Mouse (Mus musculus): ENCODE data around the gene Ap2b1.

The Ap2b1 gene

DNA sequence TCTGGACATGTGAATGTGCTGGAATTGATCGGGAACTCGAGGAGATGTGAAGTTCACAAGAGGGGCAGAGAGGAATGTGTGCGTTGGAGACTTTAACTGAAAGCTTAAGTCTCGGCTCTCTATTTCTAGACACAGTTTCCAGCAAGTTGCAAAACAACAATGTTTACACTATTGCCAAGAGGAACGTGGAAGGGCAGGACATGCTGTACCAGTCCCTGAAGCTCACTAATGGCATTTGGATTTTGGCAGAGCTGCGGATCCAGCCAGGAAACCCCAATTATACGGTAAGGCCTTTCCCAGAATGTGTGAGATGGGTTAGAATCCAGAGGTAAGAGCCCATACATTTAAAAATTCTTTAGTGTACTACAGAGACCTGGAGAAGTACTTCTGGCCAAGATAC lies 98.8 kb downstream of the Ap2b1 start:
- DNase-seq (ENCODE audit: low read depth) = no peak

DNA sequence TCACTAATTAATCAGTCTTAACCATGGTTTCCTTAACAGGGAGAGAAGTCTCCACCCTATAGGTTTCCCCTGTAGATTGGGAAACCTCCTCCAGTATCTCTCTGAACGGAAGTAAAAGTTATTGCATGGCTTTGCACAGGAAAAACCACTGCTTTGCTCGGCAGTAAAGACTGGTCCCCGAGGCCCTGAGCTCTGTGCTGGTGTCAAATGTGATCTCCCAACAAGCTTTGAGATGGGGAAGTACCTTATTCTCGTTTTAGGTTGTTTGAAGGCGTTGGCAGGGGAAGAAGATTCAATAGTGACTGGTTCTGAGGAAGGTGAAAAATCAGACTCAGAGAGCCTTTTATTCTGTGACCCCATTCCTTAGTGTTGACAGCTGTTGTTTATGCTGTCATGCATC lies 99.9 kb downstream of the Ap2b1 start:
- no peak for DNase-seq (ENCODE audit: low read depth)

DNA sequence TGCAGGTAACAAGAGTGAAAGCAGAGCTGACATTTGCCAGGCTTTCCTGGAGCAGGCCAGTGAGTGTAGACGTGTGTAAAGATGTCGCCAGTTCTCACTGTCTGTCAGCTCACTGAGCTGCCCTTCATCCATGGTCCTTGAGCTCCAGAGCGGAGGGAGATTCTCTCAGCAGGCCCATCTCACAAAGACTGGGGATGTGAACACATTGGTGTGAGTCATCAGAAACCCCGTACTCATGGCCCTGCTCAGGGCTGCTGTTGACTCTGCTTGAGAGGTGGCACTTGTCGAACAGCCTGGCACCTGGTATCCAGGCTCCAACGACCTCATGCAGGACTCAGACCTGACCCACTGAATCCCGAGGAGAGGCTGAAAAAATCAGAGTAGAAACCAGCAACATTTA lies 105.0 kb downstream of the Ap2b1 start:
- no peak for DNase-seq (ENCODE audit: low read depth)

DNA sequence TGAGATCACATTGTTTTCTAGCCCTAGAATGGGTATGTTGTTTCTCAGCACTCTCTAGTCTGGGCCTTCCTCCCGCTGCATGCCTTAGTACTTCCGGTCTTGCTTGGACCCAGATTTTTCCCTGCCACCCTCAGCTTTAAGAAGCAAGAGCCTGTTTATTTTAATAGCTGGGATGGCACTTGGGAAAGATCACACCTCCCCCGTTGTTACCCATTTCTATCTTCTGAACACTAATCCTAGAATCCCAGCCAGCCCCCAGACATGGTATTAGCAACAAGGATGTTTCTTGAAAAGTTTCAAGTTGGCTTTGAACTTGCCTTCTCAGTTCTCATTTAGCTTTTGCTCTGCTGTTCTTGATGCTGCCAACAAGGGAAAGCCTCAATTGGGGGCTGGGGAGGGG lies 107.6 kb downstream of the Ap2b1 start:
- DNase-seq (ENCODE audit: low read depth) = no peak

DNA sequence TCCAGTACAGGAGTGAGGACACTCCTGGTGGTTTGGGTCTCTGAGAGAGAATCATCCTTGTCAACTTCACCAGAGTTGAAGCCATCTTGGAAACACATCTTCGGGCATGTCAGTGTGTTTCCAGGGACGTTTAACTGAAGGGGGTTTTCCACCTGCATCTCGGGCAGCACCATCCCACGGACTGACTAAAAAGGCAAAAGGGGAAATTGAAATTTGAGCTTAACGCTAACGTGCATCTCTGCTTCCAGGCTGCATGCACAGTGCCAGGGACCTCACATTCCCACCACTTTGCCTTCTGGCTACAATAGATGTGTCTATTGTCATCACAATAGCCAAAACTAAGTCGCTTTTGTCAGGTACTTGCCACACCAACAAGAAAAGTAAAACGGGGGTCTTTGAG lies 109.4 kb downstream of the Ap2b1 start:
- no peak for DNase-seq (ENCODE audit: low read depth)

DNA sequence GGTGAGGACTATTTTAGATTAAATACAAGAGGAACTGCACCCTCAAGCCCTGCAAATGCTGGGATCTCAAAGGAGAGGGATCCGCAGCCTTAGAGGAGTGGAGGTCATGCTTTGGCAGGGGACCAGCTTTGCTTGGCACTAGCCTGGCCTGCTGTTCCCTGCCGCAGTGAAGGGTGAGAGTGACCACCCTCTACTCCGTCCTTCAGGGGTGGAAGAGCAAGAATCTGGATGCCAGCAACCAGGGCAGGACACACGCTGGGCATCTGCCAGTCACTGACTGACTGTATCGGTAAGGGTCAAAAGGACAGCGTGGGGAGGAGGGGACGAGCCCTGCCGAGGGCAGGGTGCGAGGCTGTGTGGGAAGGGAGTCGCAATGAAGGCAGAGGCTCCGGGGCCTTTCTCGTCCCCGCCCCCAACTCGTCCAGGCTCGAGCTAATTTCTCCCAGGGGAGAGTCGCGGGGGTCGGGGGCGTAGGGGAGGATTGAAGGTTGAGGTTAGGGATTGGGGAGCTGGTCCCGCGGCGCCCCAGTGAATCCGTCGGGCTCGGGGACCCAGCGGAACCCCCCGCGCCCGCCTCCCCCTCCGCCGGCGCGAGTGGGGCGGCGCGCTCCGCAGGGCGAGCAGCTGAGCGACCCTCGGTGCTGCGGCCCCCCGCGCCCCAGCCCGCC lies 110.4 kb downstream of the Ap2b1 start, which contains the start of gene Rasl10b:
Rasl10b (plus strand) TSS at position 51 of the 668 bp plus-strand sequence.
- DNase-seq (ENCODE audit: low read depth) = no peak

DNA sequence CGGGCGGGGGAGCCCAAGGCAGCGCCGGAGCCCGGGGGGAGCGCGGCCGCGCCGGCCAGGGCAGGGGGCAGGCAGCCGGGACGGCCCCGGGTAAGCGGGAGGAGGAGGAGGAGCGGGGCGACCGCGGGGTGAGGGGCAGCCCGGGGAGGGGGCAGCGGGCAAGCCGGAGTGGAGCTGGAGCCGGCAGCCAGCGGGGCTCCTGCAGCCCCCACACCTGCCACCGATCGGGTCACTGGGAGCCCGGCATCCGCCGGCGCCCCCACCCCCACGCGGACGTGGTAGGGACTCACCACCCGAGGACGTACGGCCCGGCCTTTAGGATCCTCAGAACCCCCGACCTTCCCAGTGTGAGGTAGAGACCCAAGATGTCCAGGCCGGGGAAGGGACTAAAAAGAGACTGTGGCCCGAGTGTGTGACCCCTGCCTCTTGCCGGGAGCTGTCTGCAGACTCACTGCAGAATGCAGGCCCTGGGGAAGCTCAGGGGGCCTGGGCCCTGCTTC lies 111.0 kb downstream of the Ap2b1 start:
- DNase-seq (ENCODE audit: low read depth) = no peak

DNA sequence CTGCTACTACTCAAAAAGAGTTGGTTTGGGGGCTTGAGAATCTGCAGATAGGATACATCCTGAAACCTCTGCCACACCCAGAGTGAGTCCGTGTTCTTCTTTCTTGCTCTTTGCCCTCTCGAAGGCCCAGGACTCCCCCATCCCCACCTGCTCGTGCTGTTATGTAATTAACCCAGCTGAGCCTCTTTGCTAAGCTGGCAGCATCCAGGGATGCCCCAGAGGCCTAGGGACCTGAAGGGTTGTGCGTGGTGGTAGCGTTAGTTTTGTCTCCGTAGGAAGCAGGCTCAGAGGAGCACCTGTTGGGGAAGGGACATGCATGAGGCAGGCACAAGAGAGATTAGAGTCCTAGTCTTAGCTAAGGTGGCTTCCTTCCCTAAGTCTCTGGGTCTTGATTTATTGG lies 111.7 kb downstream of the Ap2b1 start:
- no peak for DNase-seq (ENCODE audit: low read depth)

DNA sequence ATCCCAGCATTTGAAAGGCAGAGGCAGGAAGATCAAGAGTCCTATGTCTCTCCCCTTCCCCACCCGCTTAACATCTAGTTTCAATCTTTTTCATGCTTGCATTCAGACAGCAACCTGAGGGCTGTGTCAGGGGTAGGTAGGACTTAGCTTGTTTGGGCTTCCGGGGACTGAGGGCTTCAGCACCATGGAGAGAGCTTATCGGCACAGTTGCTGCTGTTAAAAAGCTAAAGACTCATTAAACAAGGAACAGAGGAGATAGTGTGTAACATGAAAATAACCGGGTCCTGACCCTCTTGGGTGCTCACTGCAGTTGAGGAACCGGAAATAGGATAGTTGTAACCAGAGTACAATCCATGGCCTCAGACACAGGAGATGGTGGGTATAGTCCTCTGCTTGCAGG lies 118.3 kb downstream of the Ap2b1 start:
- DNase-seq (ENCODE audit: low read depth) = no peak

DNA sequence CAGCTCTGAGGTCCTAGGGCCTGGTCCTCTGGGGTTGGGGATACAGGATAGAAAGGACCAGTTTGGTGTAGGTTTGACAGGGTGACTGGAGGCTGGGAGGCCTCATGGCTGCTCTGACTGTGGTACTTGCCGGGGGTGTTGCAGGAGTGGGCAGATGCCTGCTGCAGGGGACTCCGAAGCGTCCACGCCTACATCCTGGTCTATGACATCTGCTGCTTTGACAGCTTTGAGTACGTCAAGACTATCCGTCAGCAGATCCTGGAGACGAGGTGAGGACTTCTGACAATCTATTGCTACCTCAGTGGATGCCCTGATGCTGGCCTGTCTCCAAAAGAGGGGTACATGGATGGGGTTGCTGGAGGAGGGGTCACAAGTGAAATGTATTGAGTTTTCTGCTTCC lies 118.9 kb downstream of the Ap2b1 start:
- no peak for DNase-seq (ENCODE audit: low read depth)

DNA sequence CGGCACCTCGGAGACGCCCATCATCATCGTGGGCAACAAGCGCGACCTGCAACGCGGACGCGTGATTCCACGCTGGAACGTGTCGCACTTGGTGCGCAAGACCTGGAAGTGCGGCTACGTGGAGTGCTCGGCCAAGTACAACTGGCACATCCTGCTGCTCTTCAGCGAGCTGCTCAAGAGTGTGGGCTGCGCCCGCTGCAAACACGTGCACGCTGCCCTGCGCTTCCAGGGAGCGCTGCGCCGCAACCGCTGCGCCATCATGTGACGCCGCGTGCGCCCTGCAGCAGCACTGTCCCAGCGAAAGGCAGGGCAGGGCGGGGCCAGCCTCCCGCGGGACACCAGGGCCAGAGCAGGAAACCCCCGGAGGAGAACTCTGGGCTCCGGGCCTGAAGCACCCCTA lies 119.7 kb downstream of the Ap2b1 start:
- DNase-seq (ENCODE audit: low read depth) = no peak

DNA sequence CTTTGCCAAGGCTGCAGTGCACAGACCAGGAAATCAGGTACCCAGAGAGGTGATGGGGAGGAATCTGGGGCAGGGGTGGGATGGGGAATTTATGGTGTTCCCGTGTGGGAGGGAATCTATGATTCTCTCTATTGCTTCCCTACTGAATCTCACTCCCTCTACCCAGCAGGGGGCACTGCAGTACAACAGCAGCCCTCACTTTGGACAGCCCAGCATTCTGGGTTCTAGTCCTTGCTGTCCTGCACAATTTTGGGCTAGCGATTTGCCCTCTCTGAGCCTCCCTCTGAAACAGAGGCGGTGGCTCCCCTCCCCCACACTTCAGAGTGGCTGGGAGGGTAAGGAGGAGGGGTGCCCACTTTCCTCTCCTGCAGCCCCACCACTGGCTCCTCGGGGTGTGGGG lies 121.5 kb downstream of the Ap2b1 start:
- DNase-seq (ENCODE audit: low read depth) = no peak

DNA sequence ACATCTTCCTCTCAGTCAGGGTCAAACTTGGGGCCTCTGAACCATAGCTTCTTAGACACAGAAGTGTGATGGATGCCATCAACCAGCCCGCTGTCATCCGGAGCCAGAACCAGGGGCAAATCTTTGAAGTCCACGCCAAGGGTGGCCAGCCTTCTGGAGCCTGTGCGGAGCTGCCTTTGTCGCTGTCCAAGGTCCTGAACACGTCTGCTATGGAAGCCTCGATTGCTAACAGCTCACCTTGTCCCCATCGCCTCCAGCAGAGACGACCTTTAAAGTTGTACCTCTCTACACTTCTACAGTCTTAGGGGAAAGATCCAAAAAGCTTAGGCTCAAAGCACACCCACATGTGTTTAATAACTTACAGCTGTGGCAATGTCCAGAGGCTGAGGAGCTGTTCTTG lies 122.5 kb downstream of the Ap2b1 start:
- DNase-seq (ENCODE audit: low read depth) = no peak

DNA sequence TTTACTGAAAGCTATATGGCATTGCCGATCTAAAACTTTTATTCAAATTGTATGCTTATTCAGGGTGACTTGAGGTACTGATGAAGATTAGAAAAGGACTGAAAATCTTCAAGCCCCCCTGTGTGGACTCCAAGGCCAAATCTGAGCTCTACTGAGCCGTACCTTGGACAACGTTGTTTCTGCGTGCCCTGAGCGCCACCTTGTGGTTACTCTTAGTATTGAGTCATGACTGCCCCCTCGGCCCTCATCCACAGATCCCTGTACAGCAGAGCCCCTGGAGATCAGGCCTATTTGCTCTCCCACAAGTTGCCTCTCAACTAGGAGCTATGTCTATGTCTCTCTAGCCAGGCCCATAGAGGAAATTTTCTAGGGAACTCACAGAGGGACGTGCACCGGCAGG lies 125.9 kb downstream of the Ap2b1 start:
- DNase-seq (ENCODE audit: low read depth) = no peak

DNA sequence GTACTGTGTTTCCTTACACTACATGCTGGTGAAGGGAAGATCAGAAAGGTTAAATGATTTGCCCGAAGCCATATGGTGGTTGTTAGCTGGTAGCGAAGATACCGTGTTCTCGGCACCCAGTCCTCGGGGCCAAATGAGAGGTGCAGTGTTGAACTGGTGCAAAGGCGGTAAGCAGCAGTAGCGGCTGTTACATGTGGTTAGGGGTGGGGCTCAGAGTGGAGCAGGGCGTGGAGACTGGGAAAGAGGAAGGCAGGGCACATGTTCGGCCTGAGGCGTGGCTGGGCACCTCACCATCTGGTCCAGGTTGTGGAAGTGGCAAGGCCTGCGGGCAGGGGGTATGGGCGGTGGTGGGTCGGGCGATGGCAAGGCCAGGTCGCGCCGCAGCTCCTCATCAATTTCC lies 128.1 kb downstream of the Ap2b1 start:
- DNase-seq (ENCODE audit: low read depth) = no peak

DNA sequence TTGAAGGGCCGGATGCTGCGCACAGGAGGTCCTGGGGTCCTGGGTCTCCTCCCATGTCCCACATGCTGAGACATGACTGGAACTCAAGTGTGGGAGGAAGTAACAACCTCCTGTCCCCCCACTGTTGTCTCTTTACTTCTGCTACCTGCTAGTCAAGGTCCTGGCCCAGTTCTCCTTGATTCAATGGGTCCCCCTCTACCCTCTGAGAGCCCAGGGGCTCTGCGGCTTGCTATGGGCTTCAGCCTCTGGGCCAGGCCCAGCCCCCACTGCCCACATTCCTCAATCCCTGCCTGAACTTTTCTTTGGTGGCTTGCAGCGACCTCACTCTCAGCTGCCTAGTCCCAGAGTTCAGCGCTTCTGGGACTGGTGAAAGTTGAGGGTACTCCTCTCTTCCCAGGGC lies 130.5 kb downstream of the Ap2b1 start, which contains the start of gene Gas2l2:
Gas2l2 (minus strand) TSS at position 101 of the 400 bp plus-strand sequence.
- DNase-seq (ENCODE audit: low read depth) = no peak

DNA sequence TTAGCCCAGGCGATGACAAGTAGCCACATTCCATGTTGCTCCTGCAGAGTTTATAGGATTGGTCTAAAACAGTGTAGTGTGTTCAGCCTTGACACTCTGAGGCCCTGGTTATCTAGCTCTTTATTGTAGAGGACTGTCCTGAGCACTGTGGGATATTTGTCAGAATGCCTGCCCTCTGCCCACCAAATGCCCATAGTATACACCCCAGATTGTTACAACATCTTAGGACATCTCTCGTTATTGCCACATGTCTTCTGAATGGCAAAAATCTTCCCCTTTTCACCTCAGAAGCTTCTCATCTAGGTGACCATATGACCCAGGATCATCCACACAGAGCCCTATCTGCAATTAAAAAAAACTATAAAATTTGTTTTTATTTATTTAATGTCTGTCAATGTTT lies 133.7 kb downstream of the Ap2b1 start:
- no peak for DNase-seq (ENCODE audit: low read depth)

DNA sequence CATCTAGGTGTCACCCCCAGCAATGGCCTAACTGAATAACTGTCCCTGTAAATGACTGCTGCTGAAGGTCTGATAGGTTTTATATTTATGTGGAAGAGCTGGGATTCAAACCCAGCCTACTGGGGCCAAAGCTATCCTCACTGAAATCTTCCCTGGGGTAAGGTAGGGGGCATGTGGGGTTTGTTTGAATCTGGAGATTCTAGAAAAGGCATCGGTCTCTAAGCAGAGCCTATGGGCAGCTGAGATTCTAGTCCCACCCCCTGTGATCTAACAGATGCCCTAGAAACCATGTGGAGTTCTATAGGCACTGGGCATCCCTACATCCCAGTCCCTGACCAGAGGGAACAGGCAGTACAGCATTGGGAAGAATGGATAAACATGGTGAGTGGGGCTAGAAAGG lies 138.6 kb downstream of the Ap2b1 start, which contains the start of gene 1700020L24Rik:
1700020L24Rik (plus strand) TSS at position 301 of the 400 bp plus-strand sequence.
- DNase-seq (ENCODE audit: low read depth) = no peak

DNA sequence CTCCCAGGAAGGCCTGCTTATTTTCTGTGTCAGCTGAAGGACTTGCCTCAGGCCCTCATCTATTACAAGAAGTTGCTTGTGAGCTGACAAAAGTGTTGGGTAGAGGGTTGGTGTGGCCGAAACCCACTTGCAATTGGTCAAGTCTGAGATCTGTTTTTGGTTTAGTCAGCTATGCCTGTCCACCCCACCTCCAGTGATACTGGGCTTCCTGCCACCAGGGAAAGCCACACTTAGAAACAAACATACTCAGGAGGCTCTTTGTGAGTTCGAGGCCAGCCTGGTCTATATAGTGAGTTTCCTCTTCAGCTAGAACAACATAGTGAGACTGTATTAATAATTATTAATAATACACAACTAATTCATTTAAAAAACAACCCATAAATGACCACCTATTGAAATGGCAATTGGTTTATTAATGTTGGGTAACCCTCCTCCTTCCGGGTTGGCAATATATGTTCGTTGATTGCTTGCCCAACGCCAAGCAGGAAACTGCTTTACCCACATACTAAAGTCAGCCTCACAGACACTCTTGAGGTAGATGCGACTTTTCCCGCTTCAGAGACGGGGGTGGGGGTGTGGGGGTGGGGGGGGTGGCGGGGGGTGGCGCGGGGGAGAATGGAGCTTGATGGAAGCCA lies 140.7 kb downstream of the Ap2b1 start:
- DNase-seq (ENCODE audit: low read depth) = no peak

DNA sequence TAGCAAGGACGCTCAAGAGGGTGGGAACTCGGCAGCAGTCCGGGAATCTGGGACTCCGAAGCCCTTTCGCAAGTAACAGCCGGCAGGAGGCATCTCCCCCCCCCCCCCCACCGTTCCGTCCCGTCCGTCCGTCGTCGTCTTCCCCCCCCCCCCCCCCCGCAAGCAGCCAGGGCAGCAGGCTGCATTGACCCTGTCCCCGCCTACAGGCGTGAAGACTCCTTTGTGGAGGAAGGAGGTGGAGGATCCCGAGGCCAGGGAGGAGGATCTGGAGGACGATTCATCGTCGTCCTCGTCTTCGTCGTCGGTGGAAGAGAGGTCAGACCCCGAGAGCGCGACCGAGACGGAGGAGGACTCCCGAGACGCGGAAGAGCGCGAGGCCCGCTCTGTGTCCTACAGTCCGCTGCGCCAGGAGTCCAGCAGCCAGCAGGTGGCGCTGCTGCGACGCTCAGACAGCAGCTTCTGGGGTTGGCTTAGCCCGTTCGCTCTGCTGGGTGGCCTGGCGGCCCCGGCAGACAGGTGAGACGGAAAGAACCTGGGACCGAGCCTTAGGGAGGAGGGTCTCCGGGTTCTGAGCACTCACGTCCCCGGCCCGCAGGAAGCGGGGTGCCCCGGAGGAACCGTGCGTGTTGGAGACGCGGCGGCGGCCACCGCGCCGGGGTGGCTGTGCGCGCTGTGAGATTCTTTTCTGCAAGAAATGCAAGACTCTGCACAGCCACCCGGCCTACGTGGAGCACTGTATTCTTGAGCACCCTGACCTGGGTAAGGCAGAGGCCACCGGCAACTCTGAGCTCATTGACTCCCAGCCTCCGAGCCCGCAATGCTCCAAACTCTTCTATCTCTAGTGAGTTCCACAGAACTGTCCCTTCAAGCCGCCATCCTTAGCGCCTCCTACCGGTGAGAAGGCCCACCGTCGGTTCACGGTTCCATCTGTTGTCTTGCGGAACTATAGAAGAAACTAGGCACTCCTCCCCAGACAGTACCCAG lies 141.5 kb downstream of the Ap2b1 start:
- DNase-seq (ENCODE audit: low read depth) = no peak

DNA sequence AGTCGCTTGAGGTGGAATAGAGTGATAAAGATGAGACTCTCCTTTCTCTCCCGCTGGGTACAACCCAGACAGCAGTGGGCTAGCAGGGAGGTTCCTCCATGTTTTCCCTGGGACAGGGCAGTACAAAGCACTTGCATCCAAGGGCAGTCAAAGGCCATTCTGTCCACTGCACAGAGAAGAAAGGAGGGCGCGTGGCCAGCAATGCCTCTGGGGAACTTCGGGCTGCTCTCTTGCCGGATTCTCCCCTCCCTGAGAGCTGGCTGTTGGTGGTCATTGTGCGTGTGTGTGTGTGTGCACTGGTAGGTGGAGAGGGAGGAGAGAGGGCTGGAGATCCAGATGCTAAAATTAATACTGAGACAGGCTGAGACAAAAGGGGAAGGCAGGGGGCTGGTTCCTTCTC lies 142.4 kb downstream of the Ap2b1 start:
- DNase-seq (ENCODE audit: low read depth) = no peak

DNA sequence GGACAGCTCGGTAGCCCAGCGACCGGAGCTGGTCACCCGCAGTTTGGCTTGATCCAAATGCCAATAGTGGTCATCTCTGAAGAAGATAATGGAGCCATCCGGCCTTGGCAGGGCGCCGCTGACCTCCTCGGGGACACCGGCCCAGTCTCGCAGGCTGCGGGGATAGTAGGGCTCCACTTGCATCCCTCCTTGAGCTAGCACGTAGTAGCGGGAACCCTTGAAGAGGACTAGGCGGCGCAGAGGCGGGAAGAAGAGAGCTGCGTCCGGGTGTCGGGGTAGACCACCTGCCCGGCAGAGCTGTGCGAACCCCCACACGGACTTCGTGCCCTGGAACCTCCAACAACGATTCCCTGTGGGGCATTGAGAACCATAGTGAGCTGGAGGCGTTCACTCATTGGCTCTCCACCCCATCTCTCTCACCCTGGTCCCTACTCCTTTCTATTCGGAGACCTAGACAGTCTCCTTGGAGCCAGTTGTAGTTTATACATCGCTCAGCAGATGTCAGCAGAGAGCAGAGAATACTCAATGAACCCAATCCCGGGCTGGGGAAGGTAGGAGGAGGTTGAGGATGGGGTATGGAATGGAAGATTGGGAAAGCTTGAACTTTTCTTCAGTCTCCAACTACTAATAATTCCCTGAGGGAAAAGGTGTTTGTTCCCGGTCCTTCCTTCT lies 143.9 kb downstream of the Ap2b1 start:
- DNase-seq (ENCODE audit: low read depth) = no peak
